Mouse (Mus musculus): ENCODE measurements around the gene Golga7b. TPM values are rescaled to one million over a fixed set of nuclear protein-coding genes. Genes with fewer than 3 reads are reported as not detected.

The Golga7b gene
- polyA plus RNA-seq, 1 experiment from 2014 or later, result 22.9 TPM

DNA sequence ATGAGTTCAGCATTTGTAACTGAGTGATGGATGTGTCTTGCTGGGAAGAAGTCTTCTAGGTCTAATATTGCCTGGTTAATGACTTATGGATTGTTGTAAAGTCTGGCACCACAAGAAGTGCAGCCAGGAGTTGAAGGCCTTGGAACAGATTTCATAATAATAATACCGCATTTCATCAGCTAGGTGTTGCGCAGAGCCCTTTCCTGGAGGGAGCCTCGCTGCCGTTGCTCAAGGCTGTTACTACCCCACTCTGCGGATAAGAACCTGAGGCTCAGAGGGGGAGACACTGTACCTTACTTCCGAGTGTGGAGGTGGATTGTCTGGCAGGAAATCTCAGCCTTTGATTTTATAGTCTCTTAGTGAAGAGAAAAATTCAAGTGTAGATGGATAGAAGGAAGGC is 29.9 kb downstream of the Golga7b start:
- no peak overlapping the region for H3K4me2 ChIP-seq (replicated peaks)
- no peaks in the 10 kb centered on the region for H3K36me3 ChIP-seq
- no peak for ATAC-seq (ENCODE audit: low FRiP score, low read depth)
- H3K9me3 ChIP-seq, result no peaks in the 10 kb centered on the region
- 83% methylated on average over 6 of the region's 6 CpGs for WGBS
- H3K27me3 ChIP-seq (replicated peaks), result no peaks in the 10 kb centered on the region
- H3K4me3 ChIP-seq, result no peak overlapping the region
- H3K27ac ChIP-seq, result no peak overlapping the region
- no peak overlapping the region for H3K9ac ChIP-seq
- H3K4me1 ChIP-seq, result no peaks in the 10 kb centered on the region

GRCm38 (mm10) chr19:42278461-42278860 is 31.1 kb downstream of the Golga7b start:
- no peak for ATAC-seq (ENCODE audit: low FRiP score, low read depth)
- WGBS, result 83% methylated on average over 5 of the region's 5 CpGs
- no peak overlapping the region for H3K27ac ChIP-seq
- no peaks in the 10 kb centered on the region for H3K9me3 ChIP-seq
- no peak overlapping the region for H3K4me3 ChIP-seq
- H3K9ac ChIP-seq, result no peak overlapping the region
- no peaks in the 10 kb centered on the region for H3K4me1 ChIP-seq
- H3K4me2 ChIP-seq (replicated peaks), result no peak overlapping the region
- no peaks in the 10 kb centered on the region for H3K36me3 ChIP-seq
- no peaks in the 10 kb centered on the region for H3K27me3 ChIP-seq (replicated peaks)

DNA sequence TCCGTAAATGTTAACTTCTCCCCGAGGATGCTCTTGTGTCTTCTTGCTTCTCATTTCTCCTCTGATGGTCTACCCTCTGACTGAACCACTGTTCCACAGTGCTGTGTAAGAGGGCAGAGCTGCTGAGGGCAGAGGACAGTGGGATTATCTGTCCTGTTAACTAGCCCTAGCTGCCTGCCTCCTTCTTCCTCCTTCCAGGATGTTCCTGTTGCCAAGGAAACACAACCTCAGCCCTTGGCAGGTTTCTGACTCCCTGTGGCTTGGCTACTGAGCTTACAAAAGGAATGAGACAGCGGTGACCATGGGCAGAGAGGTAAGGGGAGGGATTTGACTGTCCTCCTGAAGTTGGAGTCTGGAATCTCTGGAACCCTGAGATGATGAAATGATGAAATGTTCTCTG is 32.2 kb downstream of the Golga7b start:
- no peak overlapping the region for H3K27ac ChIP-seq
- H3K9ac ChIP-seq, result no peak overlapping the region
- H3K27me3 ChIP-seq (replicated peaks), result no peaks in the 10 kb centered on the region
- H3K9me3 ChIP-seq, result no peaks in the 10 kb centered on the region
- no peak for ATAC-seq (ENCODE audit: low FRiP score, low read depth)
- H3K4me1 ChIP-seq, result no peaks in the 10 kb centered on the region
- no peaks in the 10 kb centered on the region for H3K36me3 ChIP-seq
- no peak overlapping the region for H3K4me3 ChIP-seq
- 65% methylated on average over 3 of the region's 3 CpGs for WGBS
- no peak overlapping the region for H3K4me2 ChIP-seq (replicated peaks)

- H3K9ac ChIP-seq, result no peak overlapping the region
- H3K4me2 ChIP-seq (replicated peaks), result no peak overlapping the region
- H3K4me1 ChIP-seq, result no peaks in the 10 kb centered on the region
- no peaks in the 10 kb centered on the region for H3K27me3 ChIP-seq (replicated peaks)
- no peaks in the 10 kb centered on the region for H3K9me3 ChIP-seq
- no peaks in the 10 kb centered on the region for H3K36me3 ChIP-seq
- H3K27ac ChIP-seq, result no peak overlapping the region
- ATAC-seq (ENCODE audit: low FRiP score, low read depth), result no peak
- 81% methylated on average over 8 of the region's 8 CpGs for WGBS
- H3K4me3 ChIP-seq, result no peak overlapping the region
Measured at GRCm38 (mm10) chr19:42284178-42284577, 36.8 kb downstream of the Golga7b start.

GRCm38 (mm10) chr19:42288361-42288760 is 41.0 kb downstream of the Golga7b start:
- H3K4me2 ChIP-seq (replicated peaks), result no peak overlapping the region
- H3K27ac ChIP-seq, result no peak overlapping the region
- no peaks in the 10 kb centered on the region for H3K9me3 ChIP-seq
- no peak for ATAC-seq (ENCODE audit: low FRiP score, low read depth)
- no peak overlapping the region for H3K9ac ChIP-seq
- H3K27me3 ChIP-seq (replicated peaks), result no peaks in the 10 kb centered on the region
- H3K36me3 ChIP-seq, result no peaks in the 10 kb centered on the region
- whole genome bisulfite sequencing, result 42% methylated on average over 4 of the region's 4 CpGs
- H3K4me1 ChIP-seq, result peaks cover 17% of the 10 kb centered on the region
- H3K4me3 ChIP-seq, result no peak overlapping the region

GRCm38 (mm10) chr19:42290954-42291661 is 43.7 kb downstream of the Golga7b start:
- H3K27me3 ChIP-seq (replicated peaks), result no peaks in the 10 kb centered on the region
- H3K9me3 ChIP-seq, result no peaks in the 10 kb centered on the region
- H3K4me1 ChIP-seq, result peaks cover 17% of the 10 kb centered on the region
- H3K4me2 ChIP-seq (replicated peaks), result no peak overlapping the region
- 0 out of 2 replicates have a peak, but pooled peaks have one; percentile 58 for ATAC-seq (ENCODE audit: low FRiP score, low read depth)
- H3K4me3 ChIP-seq, result no peak overlapping the region
- WGBS, result 24% methylated on average over 7 of the region's 7 CpGs
- H3K36me3 ChIP-seq, result no peaks in the 10 kb centered on the region
- H3K27ac ChIP-seq, result no peak overlapping the region
- no peak overlapping the region for H3K9ac ChIP-seq

DNA sequence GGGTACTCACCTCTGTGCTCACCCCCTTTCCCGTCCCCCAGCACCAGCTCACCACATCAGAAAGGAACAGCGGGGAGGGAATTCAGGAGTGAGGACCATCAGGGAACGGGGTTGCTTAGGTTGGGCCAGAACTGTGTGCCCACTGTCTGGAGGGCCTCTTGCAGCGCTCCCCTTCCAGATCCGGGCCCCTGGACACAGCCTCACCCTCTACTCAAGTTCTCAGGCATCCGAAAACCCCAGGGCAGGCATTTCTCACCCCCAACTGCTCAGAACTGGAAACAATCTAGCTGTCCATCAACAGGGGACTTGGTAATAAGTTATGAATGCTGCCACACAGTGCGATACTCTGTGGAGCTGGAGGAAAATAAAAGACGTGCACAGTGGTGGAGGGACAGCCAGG is 44.7 kb downstream of the Golga7b start:
- WGBS, result 45% methylated on average over 8 of the region's 8 CpGs
- no peak for ATAC-seq (ENCODE audit: low FRiP score, low read depth)
- Histone ChIP-seq H3K4me2 (replicated peaks) (no peak overlapping the region), H3K9ac (no peak overlapping the region), H3K4me1 (peaks cover 17% of the 10 kb centered on the region), H3K4me3 (no peak overlapping the region), H3K9me3 (no peaks in the 10 kb centered on the region), H3K36me3 (no peaks in the 10 kb centered on the region), H3K27ac (no peak overlapping the region), H3K27me3 (replicated peaks) (no peaks in the 10 kb centered on the region)

- H3K27ac ChIP-seq, result no peak overlapping the region
Measured at GRCm38 (mm10) chr19:42293216-42293615, 45.8 kb downstream of the Golga7b start.

GRCm38 (mm10) chr19:42303210-42303813 is 55.9 kb downstream of the Golga7b start:
- Histone ChIP-seq H3K27me3 (replicated peaks) (no peaks in the 10 kb centered on the region), H3K4me2 (replicated peaks) (no peak overlapping the region), H3K9me3 (no peaks in the 10 kb centered on the region), H3K36me3 (no peaks in the 10 kb centered on the region), H3K4me1 (peaks cover 19% of the 10 kb centered on the region), H3K4me3 (no peak overlapping the region), H3K9ac (no peak overlapping the region), H3K27ac (no peak overlapping the region)
- no peak for ATAC-seq (ENCODE audit: low FRiP score, low read depth)
- whole genome bisulfite sequencing, result 62% methylated on average over 12 of the region's 12 CpGs

More at GRCm38 (mm10) chr19:42293216-42293615, 45.8 kb downstream of the Golga7b start:
- Histone ChIP-seq H3K4me1 (peaks cover 17% of the 10 kb centered on the region), H3K4me3 (no peak overlapping the region), H3K36me3 (no peaks in the 10 kb centered on the region), H3K9me3 (no peaks in the 10 kb centered on the region), H3K27me3 (replicated peaks) (no peaks in the 10 kb centered on the region), H3K4me2 (replicated peaks) (no peak overlapping the region), H3K9ac (no peak overlapping the region)
- ATAC-seq (ENCODE audit: low FRiP score, low read depth), result no peak
- 82% methylated on average over 6 of the region's 6 CpGs for WGBS

DNA sequence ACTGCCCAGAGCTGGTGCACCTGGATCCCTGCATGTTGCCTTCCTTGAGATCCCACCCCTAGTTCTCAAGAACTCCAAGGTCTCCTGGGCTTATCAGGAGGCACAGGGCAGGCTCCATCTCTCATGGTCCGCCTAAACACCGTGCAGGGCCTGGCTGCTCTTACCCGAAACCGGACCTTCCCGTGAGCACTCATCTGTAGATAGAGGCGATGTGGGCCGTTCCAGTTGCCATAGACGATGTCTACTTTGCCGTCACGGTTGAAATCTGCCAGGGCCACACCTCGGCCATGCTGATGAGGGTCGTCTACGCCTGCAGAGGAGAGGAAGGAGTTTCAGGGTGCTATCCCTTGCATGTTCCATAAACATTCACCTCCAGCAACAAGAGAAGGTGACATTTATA is 57.1 kb downstream of the Golga7b start:
- no peak overlapping the region for H3K9ac ChIP-seq
- WGBS, result 89% methylated on average over 13 of the region's 13 CpGs
- H3K9me3 ChIP-seq, result no peaks in the 10 kb centered on the region
- ATAC-seq (ENCODE audit: low FRiP score, low read depth), result no peak
- H3K4me3 ChIP-seq, result no peak overlapping the region
- no peaks in the 10 kb centered on the region for H3K27me3 ChIP-seq (replicated peaks)
- H3K36me3 ChIP-seq, result no peaks in the 10 kb centered on the region
- H3K4me2 ChIP-seq (replicated peaks), result no peak overlapping the region
- H3K27ac ChIP-seq, result no peak overlapping the region
- H3K4me1 ChIP-seq, result peaks cover 19% of the 10 kb centered on the region

GRCm38 (mm10) chr19:42305746-42306145 is 58.4 kb downstream of the Golga7b start:
- Histone ChIP-seq H3K9ac (no peak overlapping the region), H3K4me1 (peaks cover 16% of the 10 kb centered on the region), H3K27ac (no peak overlapping the region), H3K9me3 (no peaks in the 10 kb centered on the region), H3K4me3 (no peak overlapping the region), H3K4me2 (replicated peaks) (no peak overlapping the region), H3K27me3 (replicated peaks) (no peaks in the 10 kb centered on the region), H3K36me3 (no peaks in the 10 kb centered on the region)
- no peak for ATAC-seq (ENCODE audit: low FRiP score, low read depth)
- 72% methylated on average over 8 of the region's 8 CpGs for WGBS

GRCm38 (mm10) chr19:42306202-42306601 is 58.8 kb downstream of the Golga7b start:
- WGBS, result 42% methylated on average over 7 of the region's 7 CpGs
- Histone ChIP-seq H3K36me3 (no peaks in the 10 kb centered on the region), H3K27me3 (replicated peaks) (no peaks in the 10 kb centered on the region), H3K4me1 (peaks cover 15% of the 10 kb centered on the region), H3K4me3 (no peak overlapping the region), H3K4me2 (replicated peaks) (0 out of 2 replicates have a peak overlapping the region, but pooled peaks have one; percentile 5), H3K9me3 (no peaks in the 10 kb centered on the region), H3K9ac (no peak overlapping the region), H3K27ac (no peak overlapping the region)
- no peak for ATAC-seq (ENCODE audit: low FRiP score, low read depth)

DNA sequence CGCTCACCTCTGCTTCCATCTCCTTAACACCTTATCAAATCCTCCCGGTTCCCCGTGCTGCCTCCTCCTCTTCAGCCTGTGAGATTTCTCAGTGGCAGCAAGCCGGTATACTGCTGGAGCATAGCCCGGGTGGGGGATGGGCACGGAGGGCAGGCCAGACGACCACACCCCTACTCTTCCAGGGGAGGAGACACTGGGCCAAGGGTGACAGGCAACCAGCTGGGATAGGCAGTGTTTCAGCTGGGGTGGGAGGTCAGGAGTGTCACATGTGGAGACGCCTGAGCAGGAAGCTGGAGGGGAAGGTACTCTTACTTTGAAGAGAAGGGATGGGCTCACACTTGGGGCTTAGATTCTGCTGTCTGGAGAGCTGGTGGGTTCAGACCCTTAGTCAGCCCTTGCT is 59.6 kb downstream of the Golga7b start:
- peaks cover 19% of the 10 kb centered on the region for H3K4me1 ChIP-seq
- H3K27me3 ChIP-seq (replicated peaks), result no peaks in the 10 kb centered on the region
- no peaks in the 10 kb centered on the region for H3K9me3 ChIP-seq
- ATAC-seq (ENCODE audit: low FRiP score, low read depth), result no peak
- H3K27ac ChIP-seq, result no peak overlapping the region
- H3K4me3 ChIP-seq, result no peak overlapping the region
- no peaks in the 10 kb centered on the region for H3K36me3 ChIP-seq
- no peak overlapping the region for H3K9ac ChIP-seq
- no peak overlapping the region; the same call in 1 of the 2 replicates for H3K4me2 ChIP-seq (replicated peaks)
- 8% methylated on average over 8 of the region's 8 CpGs for WGBS

Measured in neural tube, embryonic 12.5 days (tissue).